9 mouse cellular contexts compared by ENCODE assay signal in the genomic region with DNA sequence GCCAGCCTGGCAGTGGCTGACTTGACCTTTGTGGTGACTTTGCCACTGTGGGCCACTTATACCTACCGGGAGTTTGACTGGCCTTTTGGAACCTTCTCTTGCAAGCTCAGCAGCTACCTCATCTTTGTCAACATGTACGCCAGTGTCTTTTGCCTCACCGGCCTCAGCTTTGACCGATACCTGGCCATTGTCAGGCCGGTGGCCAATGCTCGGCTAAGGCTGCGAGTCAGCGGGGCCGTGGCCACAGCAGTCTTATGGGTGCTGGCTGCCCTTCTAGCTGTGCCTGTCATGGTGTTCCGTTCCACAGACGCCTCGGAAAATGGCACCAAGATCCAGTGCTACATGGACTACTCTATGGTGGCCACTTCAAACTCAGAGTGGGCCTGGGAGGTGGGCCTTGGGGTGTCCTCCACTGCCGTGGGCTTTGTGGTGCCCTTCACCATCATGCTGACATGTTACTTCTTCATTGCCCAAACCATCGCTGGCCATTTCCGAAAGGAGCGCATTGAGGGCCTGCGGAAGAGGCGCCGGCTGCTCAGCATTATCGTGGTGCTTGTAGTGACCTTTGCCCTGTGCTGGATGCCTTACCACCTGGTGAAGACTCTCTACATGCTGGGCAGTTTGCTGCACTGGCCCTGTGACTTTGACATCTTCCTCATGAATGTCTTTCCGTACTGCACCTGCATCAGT. TPM values are rescaled to one million over a fixed set of nuclear protein-coding genes. Genes with fewer than 3 reads are reported as not detected.
DNase-seq lines count a peak whose midpoint lies in the region; ATAC-seq lines count a peak whose summit lies in the region.
"Had no signal": no experiment of that assay in that cellular context is flagged by ENCODE, and none has a peak within 500 bp of the region (broad histone marks: within the 10 kb centered on the region; RNA-seq: fewer than 3 reads in every experiment).

No protein-coding gene starts in this region.

- peak overlapping the region; percentile 42; the same call in 1 of the 2 replicates for H3K27ac ChIP-seq in kidney, embryonic 14.5 days (ENCODE audit: low read depth, low read length)
- H3K27ac ChIP-seq in brown adipose tissue, adult 24 weeks (replicated peaks; ENCODE audit: low read depth, low read length), result peak overlapping the region; percentile 94
- 0 out of 2 replicates have a peak overlapping the region, but pooled peaks have one; percentile 18 for H3K27ac ChIP-seq in hindbrain, embryonic 12.5 days
- no peak overlapping the region for H3K27ac ChIP-seq in liver, embryonic 16.5 days (ENCODE audit: low read length)
- H3K27ac ChIP-seq: forebrain, embryonic 15.5 days had no signal

- peak overlapping the region; percentile 25; the same call in 1 of the 2 replicates for H3K9ac ChIP-seq in kidney, embryonic 14.5 days (ENCODE audit: low read depth, low read length)
- no peak overlapping the region for H3K9ac ChIP-seq in hindbrain, embryonic 12.5 days
- no peak overlapping the region for H3K9ac ChIP-seq in liver, embryonic 16.5 days (ENCODE audit: low read depth, low read length)
- H3K9ac ChIP-seq: forebrain, embryonic 15.5 days had no signal

- DNase-seq in kidney, postnatal 25 days, result no peak
- no peak for DNase-seq in frontal cortex, adult 2 months (ENCODE audit: extremely low spot score in 1 of 2, low spot score in 1 of 2)
- no peak for DNase-seq in thymus, postnatal 4 days
- DNase-seq: cerebellum, postnatal 14 days had no signal

- no peaks in the 10 kb centered on the region for H3K4me1 ChIP-seq in kidney, embryonic 14.5 days (ENCODE audit: control insufficient read depth, insufficient read depth, low read length)
- peaks cover 20% of the 10 kb centered on the region for H3K4me1 ChIP-seq in brown adipose tissue, adult 24 weeks (ENCODE audit: control insufficient read depth, insufficient read depth, insufficient read length, low read length)
- no peaks in the 10 kb centered on the region for H3K4me1 ChIP-seq in hindbrain, embryonic 12.5 days
- H3K4me1 ChIP-seq in liver, embryonic 16.5 days (ENCODE audit: control insufficient read depth, low read depth, low read length), result peaks cover under 1% of the 10 kb centered on the region; the same call in 1 of the 2 replicates
- H3K4me1 ChIP-seq: forebrain, embryonic 15.5 days had no signal

- no peak overlapping the region for H3K4me2 ChIP-seq in kidney, embryonic 14.5 days (replicated peaks; ENCODE audit: low read depth, low read length)
- H3K4me2 ChIP-seq in hindbrain, embryonic 12.5 days (replicated peaks), result no peak overlapping the region
- H3K4me2 ChIP-seq in liver, embryonic 16.5 days (ENCODE audit: low read depth, low read length), result 0 out of 2 replicates have a peak overlapping the region, but pooled peaks have one; percentile 3
- H3K4me2 ChIP-seq: forebrain, embryonic 15.5 days had no signal

- peaks cover 6% of the 10 kb centered on the region; the same call in 1 of the 2 replicates for H3K27me3 ChIP-seq in kidney, embryonic 14.5 days (ENCODE audit: control insufficient read depth, insufficient read depth, low read length)
- no peaks in the 10 kb centered on the region for H3K27me3 ChIP-seq in hindbrain, embryonic 12.5 days
- H3K27me3 ChIP-seq in liver, embryonic 16.5 days (ENCODE audit: control insufficient read depth, insufficient read depth, low read depth, low read length), result no peaks in the 10 kb centered on the region
- H3K27me3 ChIP-seq: forebrain, embryonic 15.5 days had no signal

- H3K9me3 ChIP-seq in kidney, embryonic 14.5 days (ENCODE audit: control insufficient read depth, low read length), result no peaks in the 10 kb centered on the region
- no peaks in the 10 kb centered on the region for H3K9me3 ChIP-seq in hindbrain, embryonic 12.5 days (replicated peaks)
- H3K9me3 ChIP-seq in liver, embryonic 16.5 days (replicated peaks; ENCODE audit: control insufficient read depth, low read length), result no peaks in the 10 kb centered on the region
- H3K9me3 ChIP-seq: forebrain, embryonic 15.5 days had no signal

- peak; percentile 10; the same call in 1 of the 2 replicates for ATAC-seq in kidney, embryonic 14.5 days (ENCODE audit: low FRiP score, low TSS enrichment)
- no peak for ATAC-seq in hindbrain, embryonic 12.5 days (ENCODE audit: low FRiP score)
- ATAC-seq in liver, embryonic 16.5 days (ENCODE audit: low read depth), result no peak
- ATAC-seq: forebrain, embryonic 15.5 days had no signal

- H3K4me3 ChIP-seq in kidney, embryonic 14.5 days (ENCODE audit: low read length), result peak overlapping the region; percentile 29
- H3K4me3 ChIP-seq in brown adipose tissue, adult 24 weeks (ENCODE audit: insufficient read depth, low read depth, low read length), result peak overlapping the region; percentile 73
- H3K4me3 ChIP-seq in hindbrain, embryonic 12.5 days, result peak overlapping the region; percentile 9; the same call in 1 of the 2 replicates
- no peak overlapping the region for H3K4me3 ChIP-seq in liver, embryonic 16.5 days (ENCODE audit: low read depth, low read length)
- H3K4me3 ChIP-seq: forebrain, embryonic 15.5 days had no signal

- no peaks in the 10 kb centered on the region for H3K36me3 ChIP-seq in kidney, embryonic 14.5 days (ENCODE audit: control insufficient read depth, insufficient read depth, low read length)
- H3K36me3 ChIP-seq in hindbrain, embryonic 12.5 days, result no peaks in the 10 kb centered on the region
- no peaks in the 10 kb centered on the region for H3K36me3 ChIP-seq in liver, embryonic 16.5 days (ENCODE audit: control insufficient read depth, insufficient read depth)
- H3K36me3 ChIP-seq: forebrain, embryonic 15.5 days had no signal

- WGBS in kidney, embryonic 14.5 days, result 88% methylated on average over 21 of the region's 21 CpGs
- WGBS in hindbrain, embryonic 12.5 days, result 77% methylated on average over 21 of the region's 21 CpGs
- WGBS in liver, embryonic 16.5 days (ENCODE audit: insufficient replicate concordance), result 68% methylated on average over 21 of the region's 21 CpGs

RNA-seq across cellular contexts. Expression of a gene that starts 1.0 kb away (rescaled TPM):
- polyA plus RNA-seq in kidney, embryonic 14.5 days (2014; fragmentation: Nextera tagmentation; extraction: Ambion mirVana), result 54.0 and 67.7 TPM in 2 replicates
- 6.1 and 16.7 TPM in 2 replicates for polyA plus RNA-seq in brown adipose tissue, adult 24 weeks (2012; ENCODE audit: insufficient read depth, insufficient read length, missing spikeins)
- 41.5 and 48.4 TPM in 2 replicates for polyA plus RNA-seq in hindbrain, embryonic 12.5 days (2016; fragmentation: Nextera tagmentation; extraction: Ambion mirVana)
- 1.7 and 2.7 TPM in 2 replicates for polyA plus RNA-seq in liver, embryonic 16.5 days (2015; fragmentation: Nextera tagmentation; extraction: Ambion mirVana)
- polyA plus RNA-seq in frontal cortex, adult 2 months (2012; rRNA removed), result 1.2 TPM in 2 replicates
